Mouse (Mus musculus) testis, postnatal 14 days (tissue): ENCODE results near the gene Cacna1c.

Experiments used
- DNase-seq: peaks from one replicate; pipeline ENCODE4 v3.0.0; 2021; ENCODE audit warnings: low spot score

Cacna1c gene

DNA sequence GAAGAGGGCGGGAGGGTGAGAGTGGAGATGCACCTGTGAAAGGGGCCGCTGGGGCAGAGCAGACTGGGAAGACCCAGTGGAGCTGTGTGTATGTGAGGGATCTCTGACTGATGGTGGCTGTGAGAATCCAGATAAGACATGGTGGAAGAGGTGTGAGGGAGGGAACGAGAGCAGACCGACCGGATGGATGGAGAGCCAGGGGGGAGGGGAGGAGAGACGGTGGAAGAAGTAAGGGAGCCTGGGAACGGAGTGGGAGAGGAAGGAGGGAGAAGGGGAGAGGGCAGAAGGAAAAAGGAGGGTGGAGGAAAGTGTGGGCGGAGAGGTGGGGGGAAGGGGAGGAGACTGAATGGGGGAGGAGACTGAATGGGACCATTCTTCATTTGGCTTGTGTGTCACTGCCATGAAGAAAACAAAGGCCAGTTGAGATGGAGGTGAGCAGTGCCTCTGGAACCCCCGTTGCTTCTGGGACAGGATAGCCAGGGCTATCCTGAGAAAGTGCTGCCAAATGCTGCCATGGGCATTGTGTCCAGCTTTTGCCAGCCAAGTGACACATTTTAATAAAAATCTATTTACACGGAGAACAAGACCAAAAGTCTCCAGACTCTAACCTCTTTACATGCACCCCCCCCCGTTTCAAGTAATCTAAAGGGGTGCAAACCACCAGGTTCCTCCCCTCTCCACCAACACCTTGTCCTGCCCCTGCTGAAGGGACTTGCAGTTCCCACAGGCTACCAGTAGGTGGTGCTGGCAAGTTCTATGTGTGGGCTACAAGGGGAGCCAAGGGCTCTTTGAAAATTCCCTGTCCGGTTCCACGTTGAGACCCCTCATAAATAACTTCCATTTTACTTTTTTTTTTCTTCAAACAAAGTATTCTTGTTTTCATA lies 273.6 kb downstream of the Cacna1c start:
- peak; percentile 62 for DNase-seq

DNA sequence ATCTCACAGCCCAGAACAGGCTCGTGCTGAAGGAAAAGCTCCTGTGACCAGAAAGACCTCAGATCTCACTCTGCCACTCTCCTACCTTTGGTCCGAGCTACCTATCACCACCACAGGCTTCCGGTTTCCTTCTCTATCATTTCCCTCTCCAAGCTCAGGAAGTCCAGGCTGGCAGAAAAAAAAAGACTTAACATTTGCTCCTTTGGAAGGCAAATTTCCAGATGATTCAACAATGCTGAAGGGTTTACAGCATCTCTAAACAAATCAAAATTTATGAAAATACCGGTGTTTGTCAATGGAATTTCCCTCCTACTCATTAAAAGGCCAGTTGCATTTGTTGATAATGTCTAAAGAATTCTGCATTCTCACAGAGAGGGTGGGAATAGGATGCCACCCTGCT lies 288.0 kb downstream of the Cacna1c start:
- DNase-seq, result no peak

DNA sequence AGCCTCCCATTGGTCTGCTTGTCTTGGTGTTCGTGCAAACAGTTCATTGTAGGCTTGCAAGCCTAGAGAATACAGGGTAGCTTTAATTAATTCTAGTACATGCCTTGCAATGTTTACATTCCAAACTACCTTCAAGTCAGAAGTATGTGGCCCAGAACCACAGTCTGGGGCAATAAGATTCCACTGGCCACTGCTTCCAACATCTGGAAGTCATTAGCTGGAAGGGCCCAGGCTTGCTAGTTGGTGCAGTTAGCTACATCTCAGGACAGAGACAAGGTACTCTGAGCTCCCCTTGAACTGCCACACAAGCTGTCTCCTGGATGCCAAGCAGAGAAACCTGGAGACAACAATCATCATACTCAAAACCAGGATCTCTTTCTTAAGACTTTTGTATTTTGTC lies 288.5 kb downstream of the Cacna1c start:
- no peak for DNase-seq

DNA sequence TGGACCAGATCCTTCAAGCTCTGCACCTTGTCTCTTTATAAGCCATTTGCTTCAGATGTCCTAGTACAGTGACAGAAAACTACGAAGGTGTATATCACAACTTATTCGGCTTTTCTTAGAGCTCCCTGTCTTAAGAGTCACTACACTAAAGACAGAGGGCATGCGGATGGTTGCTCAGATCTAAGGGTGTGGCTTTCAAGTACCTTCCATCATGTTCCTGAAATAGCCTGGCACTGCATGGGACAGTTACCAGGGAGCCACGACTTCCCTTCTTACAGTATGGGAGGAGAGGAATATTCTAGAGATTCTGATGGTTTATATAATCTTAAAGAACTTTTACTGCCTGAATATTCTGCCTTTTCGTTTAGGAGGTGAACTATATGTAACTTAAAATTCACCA lies 289.3 kb downstream of the Cacna1c start:
- DNase-seq, result no peak

DNA sequence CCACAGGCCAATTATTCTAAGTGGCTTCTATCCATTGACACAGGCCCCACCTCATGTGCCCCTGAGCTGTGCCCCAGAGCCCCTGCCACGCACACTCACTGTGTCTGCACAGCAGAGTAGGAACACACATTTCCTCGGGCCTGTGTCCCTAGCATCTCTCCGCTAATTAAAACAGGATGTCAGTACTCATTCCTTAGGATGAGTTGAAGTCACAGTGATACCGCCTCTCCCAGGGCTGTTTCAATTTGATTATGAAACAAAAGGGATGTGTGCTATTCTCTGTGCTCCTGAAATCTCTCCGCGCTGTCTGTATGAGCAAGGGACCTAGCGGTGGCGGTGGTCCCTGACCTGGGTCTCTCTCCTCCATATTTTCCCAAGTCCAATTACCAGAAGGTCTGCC lies 296.5 kb downstream of the Cacna1c start:
- no peak for DNase-seq

DNA sequence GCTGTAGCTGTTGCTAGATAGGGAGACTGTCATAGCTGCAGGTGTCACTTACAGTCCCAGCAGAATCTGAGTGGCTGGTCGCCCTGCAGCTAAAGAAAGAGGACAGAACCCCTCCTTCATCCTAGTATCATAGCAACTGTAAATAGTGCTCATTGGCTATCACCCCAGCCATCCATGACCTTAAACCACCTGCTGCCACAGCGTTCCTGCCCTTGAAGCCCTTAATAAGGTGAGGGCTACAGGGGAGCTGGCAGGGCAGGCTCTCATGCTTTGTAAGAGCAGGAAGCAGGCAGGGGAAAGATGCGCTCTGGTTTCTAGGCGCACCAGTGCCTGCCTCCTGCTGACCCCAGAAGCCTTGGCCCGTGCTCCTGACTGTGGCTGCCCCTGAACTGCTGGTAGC lies 299.1 kb downstream of the Cacna1c start:
- no peak for DNase-seq

DNA sequence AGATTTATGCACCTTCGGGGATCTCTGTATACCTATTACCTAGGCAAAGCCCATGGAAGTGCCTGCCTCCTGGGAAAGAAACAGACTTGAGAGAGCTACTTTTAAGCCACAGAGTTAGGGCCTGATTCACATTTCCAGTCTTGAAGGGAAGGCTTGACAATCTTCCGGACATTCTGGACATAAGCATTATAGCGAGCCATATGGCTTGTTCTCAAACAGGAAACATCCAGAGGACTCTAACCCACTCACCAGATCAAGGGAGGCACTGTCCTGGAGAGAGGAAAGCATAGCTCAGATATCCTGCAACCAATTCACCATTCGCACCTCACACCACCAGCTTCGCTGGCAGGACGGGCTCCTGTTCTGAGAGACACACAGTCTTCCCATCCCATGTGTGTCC lies 302.2 kb downstream of the Cacna1c start:
- DNase-seq, result no peak

DNA sequence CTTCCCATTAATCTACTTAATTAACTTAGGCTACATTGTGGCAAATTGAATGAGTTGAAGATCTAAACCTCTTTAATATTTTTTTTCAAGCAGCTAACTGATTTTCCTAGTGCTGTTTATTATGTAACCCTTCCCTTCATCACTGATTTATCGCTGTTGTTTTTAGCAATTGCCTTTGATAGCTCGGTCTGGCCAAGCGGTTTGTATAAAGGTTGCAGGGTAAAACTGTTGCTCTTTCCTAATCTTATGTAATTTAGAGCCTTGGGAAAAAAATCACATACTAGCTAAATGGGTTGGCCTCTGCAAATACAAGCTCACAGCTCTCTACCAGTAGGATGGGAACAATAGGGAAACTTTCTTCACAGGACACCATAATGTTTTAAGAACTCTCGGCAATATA lies 306.8 kb downstream of the Cacna1c start:
- no peak for DNase-seq

DNA sequence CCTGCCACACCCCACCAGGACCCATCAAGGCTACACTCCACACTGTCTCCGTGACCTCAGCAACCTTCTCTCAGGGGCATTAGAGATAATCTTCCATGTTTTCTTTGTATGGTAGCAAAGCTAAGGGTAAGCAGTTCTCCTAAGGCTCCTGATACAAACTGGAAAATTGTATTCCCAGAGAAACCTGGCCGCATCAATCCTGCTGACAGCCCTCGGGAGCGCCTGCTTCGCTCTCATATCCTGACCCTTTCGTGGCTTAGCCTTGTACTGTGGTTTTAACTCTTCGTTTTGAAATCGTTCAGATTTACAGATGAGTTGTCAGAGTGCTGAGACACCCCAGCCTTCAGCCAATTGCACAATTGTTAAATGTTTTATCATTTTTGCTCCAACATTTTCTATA lies 309.2 kb downstream of the Cacna1c start:
- no peak for DNase-seq

DNA sequence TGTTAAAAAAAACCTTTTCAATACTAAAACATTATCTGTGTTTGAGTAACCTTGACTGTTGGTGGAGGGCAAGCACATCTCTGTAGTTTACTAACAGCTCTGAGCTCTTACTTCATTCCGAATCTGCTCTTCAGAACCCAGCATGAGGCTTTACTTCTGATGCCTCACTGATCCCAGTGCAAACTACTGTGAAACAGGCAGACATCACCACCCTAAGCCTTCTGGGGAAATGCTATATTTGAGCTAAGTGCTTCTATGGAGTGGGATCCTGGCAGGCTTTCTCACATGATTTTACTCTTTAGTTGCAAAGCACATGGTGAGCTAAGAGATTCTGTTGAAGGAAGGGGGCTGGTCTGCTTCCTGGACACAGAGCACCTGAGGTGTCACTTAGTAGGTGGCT lies 311.3 kb downstream of the Cacna1c start:
- DNase-seq, result no peak

DNA sequence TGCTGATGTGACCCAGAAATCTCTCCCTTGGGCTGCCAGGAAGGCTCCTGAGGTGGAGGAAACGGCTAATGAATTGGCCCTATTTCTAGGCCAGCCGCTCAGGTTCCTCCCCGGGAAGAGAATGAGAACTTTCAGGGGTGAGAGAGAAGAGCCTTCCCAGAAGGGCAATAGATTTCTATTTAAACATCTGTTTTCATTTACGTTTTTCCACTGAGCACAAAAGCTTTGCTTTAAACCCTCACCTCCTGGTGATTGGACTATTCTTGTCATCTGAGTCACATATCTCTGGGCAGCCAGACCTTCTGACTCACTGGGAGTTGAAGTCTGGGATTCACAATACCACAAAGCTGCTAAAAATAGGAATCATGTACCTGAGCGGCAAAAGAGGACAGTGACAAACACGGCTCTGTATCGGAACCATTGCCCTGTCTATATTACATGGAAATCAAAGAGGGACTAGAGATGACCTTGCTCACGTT lies 312.1 kb downstream of the Cacna1c start:
- DNase-seq, result no peak

DNA sequence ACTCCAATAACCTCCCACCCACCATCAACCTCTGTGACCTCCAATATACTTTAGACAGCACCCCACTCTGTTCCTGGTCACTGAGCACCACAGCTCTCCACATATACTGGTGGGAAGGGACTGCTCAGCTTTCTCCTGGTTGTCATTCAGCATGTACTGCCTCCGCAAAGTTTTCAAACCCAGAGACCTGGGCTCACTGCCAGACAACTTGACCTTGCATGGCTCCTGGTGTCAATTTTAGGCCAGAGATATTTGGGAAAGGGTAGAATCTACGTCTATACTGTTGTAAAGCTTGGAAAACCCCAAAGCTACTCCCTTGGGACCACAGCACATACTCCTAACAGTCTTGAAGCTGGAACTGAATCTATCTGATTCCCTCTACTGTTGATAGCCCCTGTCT lies 320.0 kb downstream of the Cacna1c start:
- peak; percentile 18 for DNase-seq

DNA sequence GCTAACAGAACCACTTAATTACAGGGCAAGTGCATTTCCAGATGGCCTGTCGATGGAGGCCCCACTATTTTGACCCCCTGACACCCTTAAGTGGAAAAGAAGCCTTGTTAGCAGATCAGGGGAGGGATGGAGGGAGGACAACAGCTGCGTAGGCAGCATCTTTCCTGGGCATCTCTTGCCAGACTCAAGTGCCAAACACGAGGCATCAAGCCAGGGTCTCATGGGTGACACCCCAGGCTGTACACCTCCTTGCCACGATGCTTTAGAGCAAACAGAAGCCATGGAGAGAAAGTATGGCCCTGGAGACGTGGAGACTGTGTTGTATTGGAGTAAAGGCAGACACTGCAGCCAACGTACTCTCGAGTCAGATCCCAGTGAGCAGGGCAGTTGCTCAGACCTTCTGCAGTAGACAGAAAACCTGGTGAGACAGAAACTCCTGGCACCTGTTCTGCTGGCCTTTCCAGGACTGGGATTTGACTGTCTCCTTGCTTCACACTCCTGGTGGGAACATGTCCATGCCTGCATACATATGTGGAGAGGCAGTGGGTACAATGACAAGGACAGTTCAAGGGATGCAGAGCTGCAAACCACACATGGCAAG lies 325.9 kb downstream of the Cacna1c start:
- DNase-seq, result no peak

DNA sequence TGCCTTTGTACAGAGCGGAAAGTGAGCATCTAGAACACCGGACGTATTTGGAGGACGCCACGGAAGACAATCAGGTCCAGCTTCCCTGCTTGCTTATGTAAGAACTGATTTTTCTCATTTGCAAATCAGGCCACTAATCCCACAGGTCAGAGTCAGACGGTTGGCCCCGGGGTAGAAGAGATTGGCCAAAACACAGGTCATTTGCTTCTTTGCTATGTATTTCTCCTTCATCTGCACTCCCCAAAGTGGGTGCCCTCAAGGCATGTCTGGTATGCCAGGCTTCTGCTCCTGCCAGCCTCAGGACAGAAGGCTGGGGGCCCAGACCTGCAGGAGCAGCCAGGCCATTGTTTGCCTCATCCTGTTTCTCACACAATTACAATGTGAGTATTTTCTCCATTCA lies 328.8 kb downstream of the Cacna1c start:
- no peak for DNase-seq

DNA sequence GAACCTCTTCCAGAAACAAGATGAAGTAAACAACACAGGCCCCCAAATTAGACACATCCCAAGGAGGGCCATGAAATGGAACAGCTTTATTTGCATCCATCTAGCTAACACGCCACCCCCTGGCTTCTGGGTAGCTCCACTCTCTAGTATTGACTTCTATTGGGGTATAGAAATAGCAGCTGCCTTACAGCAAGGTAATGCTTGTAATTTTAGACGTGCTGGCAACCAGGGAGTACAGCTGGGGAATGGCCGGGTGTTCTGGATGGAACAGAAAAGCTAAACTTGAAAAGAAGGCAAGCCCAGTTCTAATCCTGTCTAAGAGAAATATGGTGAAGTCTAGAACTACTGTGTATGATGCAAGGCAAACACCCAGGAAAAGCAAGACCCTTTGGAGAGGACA lies 329.3 kb downstream of the Cacna1c start:
- DNase-seq, result no peak

DNA sequence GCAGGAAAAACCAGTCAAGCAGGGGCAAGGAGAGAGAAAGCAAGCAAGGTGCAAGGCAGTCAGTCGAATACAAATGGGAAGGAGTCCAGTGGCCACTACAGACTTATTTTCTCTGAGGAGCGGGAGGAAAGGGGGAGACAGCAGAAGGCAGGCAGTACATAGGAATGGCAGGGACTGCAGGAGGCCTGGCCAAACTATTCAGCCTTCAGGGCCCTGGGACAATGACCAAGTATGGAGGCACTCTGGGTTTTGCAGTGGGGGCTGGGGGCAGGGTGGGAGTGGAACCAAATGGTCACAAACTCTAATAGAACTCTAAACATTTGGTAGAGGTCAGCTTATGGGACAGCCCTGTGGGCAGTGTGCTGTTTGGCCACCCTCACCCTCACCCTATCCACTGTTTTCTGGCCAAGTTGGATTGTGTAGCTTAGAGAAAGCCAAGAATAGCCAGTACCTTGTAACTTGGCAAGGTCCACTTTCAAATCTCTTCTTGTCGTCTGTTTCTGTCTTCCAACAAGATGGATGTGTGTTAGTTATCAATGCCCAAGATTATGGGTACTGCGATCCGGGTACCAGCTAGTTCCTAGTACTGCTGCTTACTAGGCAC lies 330.3 kb downstream of the Cacna1c start:
- no peak for DNase-seq

DNA sequence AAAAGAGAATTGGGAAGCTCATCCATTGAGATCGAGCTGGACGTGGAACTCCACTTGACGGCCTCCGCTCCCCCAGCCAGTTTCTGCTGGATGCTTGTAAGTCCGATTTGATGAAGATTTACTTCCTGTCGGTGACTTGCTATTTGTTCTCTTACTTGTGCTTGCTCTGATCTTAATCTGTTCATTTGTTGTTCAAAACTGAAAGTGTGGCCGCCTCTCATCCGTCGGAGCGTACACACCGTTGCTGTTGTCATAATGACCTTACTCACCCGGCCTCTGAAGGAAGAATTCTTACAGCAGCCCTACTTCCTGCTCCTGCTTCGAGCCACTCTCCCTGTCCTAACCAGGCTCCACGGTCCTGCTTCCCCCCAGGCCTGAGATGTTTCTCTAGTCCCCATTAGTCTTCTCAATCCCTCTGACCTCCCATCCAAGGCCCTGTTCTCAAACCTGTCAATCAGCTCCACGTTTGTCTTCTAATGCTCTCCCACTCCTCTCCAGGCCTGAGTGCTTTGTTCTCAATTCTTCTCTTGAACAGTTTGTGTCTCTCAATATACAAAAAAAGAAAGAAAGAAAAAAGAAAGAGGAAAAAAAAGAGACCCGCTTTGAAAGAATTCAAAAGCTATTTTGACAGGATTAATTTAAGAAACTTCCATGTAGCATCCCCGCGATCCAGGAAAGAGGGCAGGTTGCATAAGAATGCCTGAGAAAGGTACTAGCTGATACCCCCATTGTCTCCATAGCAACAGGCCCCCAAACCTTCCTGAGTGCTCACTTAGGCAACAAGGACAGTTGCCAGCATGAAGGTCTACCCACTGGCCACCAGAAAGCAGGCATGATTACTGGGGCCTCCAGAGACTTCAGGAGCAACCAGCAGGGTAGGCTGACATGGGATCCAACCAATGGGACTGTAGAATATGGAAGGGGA lies 331.3 kb downstream of the Cacna1c start:
- no peak for DNase-seq

DNA sequence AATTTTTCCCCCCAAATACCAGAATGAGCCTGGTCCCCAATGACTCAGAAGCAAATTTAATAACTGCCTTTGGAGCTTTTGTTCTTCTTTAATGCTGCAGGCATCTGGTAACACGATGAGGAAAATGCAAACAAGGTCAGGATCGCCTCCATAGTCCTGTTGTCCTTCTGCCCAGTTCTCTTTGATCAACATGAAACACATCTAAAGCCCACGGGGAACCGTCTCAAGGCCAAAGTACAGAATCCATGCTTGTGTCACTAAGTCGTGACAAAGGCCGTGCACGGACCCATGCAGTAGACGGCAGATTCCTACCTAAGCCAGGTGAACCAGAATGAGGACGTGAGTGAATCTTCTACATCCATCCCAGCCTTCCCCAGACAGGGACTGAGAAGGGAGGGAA lies 333.5 kb downstream of the Cacna1c start:
- DNase-seq, result no peak

DNA sequence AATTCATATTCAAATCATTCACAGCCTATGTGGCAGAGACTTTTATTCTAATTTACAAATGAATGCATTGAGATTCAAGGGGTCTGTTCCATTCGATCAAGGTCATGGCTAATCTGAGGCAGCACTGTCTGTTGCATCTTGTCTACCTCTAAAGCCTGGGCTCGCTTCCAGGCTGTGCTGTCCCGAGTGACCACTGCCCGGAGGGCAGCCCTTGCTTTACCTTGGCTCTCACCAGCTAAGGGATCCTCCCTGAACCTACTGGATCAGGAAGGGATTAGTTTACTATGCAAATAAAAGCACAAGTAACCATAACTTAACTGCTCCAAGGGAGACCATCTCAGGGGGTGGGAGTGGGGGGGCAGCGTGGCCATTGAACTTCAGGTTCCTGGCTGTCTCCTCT lies 334.1 kb downstream of the Cacna1c start:
- DNase-seq, result no peak

DNA sequence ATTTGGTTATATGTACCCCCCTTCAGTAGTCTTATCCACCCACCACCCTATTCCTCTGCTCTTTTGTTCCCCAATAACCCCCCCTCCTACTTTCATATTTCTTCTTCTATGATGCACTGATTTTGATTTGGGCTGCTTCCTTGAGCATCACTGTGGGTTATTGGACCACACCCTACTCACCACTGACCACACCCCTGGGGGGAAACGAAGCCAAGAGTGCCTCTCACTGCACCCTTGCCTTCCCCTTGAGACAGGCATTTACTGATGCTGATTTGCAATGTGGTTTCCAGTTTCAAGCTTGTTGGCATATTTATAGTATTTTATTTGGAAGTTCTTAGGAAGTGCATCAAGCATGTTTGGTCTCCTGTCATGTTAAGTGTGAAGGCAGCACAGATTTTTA lies 337.8 kb downstream of the Cacna1c start:
- DNase-seq, result no peak

DNA sequence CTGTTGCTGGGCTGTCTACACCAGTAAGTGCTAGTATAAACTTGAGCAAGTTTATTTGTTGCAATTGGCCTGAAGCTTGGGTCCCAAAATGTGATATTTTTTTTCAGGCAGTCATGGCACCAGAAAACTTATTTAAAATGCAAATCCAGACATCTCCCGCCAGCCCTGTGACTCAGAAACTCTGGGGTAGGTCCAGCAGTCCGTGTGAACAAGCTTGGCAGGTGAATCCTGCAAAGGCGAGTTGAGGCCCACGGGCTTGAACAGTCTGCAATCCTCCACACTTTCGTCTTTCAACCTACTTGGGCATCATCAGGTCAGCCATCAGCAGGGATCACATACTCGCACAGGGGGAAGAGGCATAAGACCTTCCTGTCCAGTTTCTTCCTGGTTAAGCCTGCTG lies 344.1 kb downstream of the Cacna1c start:
- DNase-seq, result no peak

DNA sequence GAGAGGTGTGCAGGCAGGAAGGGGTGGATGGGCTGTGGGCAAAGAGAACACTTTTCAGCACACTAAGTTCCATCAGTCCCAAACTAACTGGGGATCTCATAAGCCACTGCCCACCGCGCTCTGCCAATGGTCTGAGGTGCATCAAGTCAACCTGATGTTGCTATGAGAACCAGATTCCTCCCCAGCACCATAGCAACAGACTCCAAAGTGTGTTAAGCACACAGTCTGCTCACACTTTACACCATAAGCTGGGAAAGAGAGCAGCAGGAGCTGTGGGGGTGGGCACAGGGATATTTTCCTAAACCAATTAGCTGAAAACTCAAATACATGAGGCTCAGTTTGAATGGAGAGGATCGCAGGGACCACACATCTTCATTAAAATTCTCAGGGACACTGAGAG lies 345.1 kb downstream of the Cacna1c start:
- no peak for DNase-seq
